Mouse (Mus musculus) stomach, embryonic 14.5 days (tissue): Measurements from ENCODE around the gene Olfr764-ps1. TPM values are rescaled to one million over a fixed set of nuclear protein-coding genes. Genes with fewer than 3 reads are reported as not detected.

Experiments used
- polyA plus RNA-seq: library from polyadenylated mRNA; unstranded; fragments of >200 nt; fragmentation: Nextera tagmentation; extraction: Ambion mirVana; gene quantifications from 2 replicates; pipeline ENCODE4 v1.2.1, GENCODE M21; 2014

Gene Olfr764-ps1
- polyA plus RNA-seq, 1 experiment from 2014 or later, result not detected

Other genes with a start within 250 kb of the Olfr764-ps1 start
- 0.78 and 1.2 TPM in 2 replicates for gene Mmp19, start 249.0 kb downstream of the Olfr764-ps1 start, polyA plus RNA-seq
- gene Dnajc14, start 235.8 kb downstream of the Olfr764-ps1 start, polyA plus RNA-seq, result 40.0 and 40.2 TPM in 2 replicates
- 17.2 and 19.3 TPM in 2 replicates for gene Tmem198b, start 235.5 kb downstream of the Olfr764-ps1 start, polyA plus RNA-seq
- 204 and 209 TPM in 2 replicates for gene Sarnp, start 222.6 kb downstream of the Olfr764-ps1 start, polyA plus RNA-seq
- 69.6 and 76.6 TPM in 2 replicates for gene Ormdl2, start 218.3 kb downstream of the Olfr764-ps1 start, polyA plus RNA-seq
- gene Gdf11, start 148.2 kb downstream of the Olfr764-ps1 start, polyA plus RNA-seq, result 4.2 and 4.6 TPM in 2 replicates
- 663 and 664 TPM in 2 replicates for gene Cd63, start 138.9 kb downstream of the Olfr764-ps1 start, polyA plus RNA-seq
- 14.9 and 17.1 TPM in 2 replicates for gene Rdh5, start 117.0 kb downstream of the Olfr764-ps1 start, polyA plus RNA-seq
- gene Bloc1s1, start 115.9 kb downstream of the Olfr764-ps1 start, polyA plus RNA-seq, result 222 and 236 TPM in 2 replicates
- gene Itga7, start 106.1 kb downstream of the Olfr764-ps1 start, polyA plus RNA-seq, result 2.6 and 4.4 TPM in 2 replicates
- gene Mettl7b, start 78.9 kb downstream of the Olfr764-ps1 start, polyA plus RNA-seq, result 0.35 TPM in 1 of 2 replicates, not detected in the other
- gene Olfr9, start 50.5 kb downstream of the Olfr764-ps1 start, polyA plus RNA-seq, result not detected in 2 replicates
- not detected in 2 replicates for gene Olfr763, start 29.1 kb downstream of the Olfr764-ps1 start, polyA plus RNA-seq
- gene Olfr765, start 10.1 kb upstream of the Olfr764-ps1 start, polyA plus RNA-seq, result not detected in 2 replicates
- gene Olfr766-ps1, start 29.1 kb upstream of the Olfr764-ps1 start, polyA plus RNA-seq, result not detected in 2 replicates
- gene Olfr767, start 43.0 kb upstream of the Olfr764-ps1 start, polyA plus RNA-seq, result not detected in 2 replicates
- gene Olfr768, start 59.5 kb upstream of the Olfr764-ps1 start, polyA plus RNA-seq, result not detected in 2 replicates
- not detected in 2 replicates for gene Olfr769, start 78.0 kb upstream of the Olfr764-ps1 start, polyA plus RNA-seq
- not detected in 2 replicates for gene Olfr770, start 99.1 kb upstream of the Olfr764-ps1 start, polyA plus RNA-seq
- not detected in 2 replicates for gene Olfr771, start 124.9 kb upstream of the Olfr764-ps1 start, polyA plus RNA-seq
- gene Olfr772, start 138.0 kb upstream of the Olfr764-ps1 start, polyA plus RNA-seq, result not detected in 2 replicates
- gene Olfr773, start 147.5 kb upstream of the Olfr764-ps1 start, polyA plus RNA-seq, result not detected in 2 replicates
- not detected in 2 replicates for gene Olfr774, start 196.3 kb upstream of the Olfr764-ps1 start, polyA plus RNA-seq
- gene Olfr775, start 208.5 kb upstream of the Olfr764-ps1 start, polyA plus RNA-seq, result not detected in 2 replicates
- gene Olfr776, start 219.2 kb upstream of the Olfr764-ps1 start, polyA plus RNA-seq, result not detected in 2 replicates
- not detected in 2 replicates for gene Olfr777, start 231.6 kb upstream of the Olfr764-ps1 start, polyA plus RNA-seq